Mouse (Mus musculus): ENCODE measurements around the gene Olfr205. TPM values are rescaled to one million over a fixed set of nuclear protein-coding genes. Genes with fewer than 3 reads are reported as not detected.

The Olfr205 gene
- polyA plus RNA-seq, 1 experiment from 2014 or later: not detected

Other genes starting within 250 kb of the Olfr205 start
- gene Olfr191, start 241.3 kb downstream of the Olfr205 start, polyA plus RNA-seq (2015; fragmentation: Nextera tagmentation; extraction: Ambion mirVana): not detected in 2 replicates
- not detected in 2 replicates for gene Olfr193, start 219.3 kb downstream of the Olfr205 start, polyA plus RNA-seq (2015; fragmentation: Nextera tagmentation; extraction: Ambion mirVana)
- not detected in 2 replicates for gene Olfr194, start 210.1 kb downstream of the Olfr205 start, polyA plus RNA-seq (2015; fragmentation: Nextera tagmentation; extraction: Ambion mirVana)
- gene Olfr195, start 184.1 kb downstream of the Olfr205 start, polyA plus RNA-seq (2015; fragmentation: Nextera tagmentation; extraction: Ambion mirVana): not detected in 2 replicates
- gene Olfr196, start 160.7 kb downstream of the Olfr205 start, polyA plus RNA-seq (2015; fragmentation: Nextera tagmentation; extraction: Ambion mirVana): not detected in 2 replicates
- not detected in 2 replicates for gene Olfr198, start 127.6 kb downstream of the Olfr205 start, polyA plus RNA-seq (2015; fragmentation: Nextera tagmentation; extraction: Ambion mirVana)
- not detected in 2 replicates for gene Olfr199, start 111.4 kb downstream of the Olfr205 start, polyA plus RNA-seq (2015; fragmentation: Nextera tagmentation; extraction: Ambion mirVana)
- 0.07 and 0.10 TPM in 2 replicates for gene Olfr201, start 58.5 kb downstream of the Olfr205 start, polyA plus RNA-seq (2015; fragmentation: Nextera tagmentation; extraction: Ambion mirVana)
- not detected in 2 replicates for gene Olfr202, start 44.3 kb downstream of the Olfr205 start, polyA plus RNA-seq (2015; fragmentation: Nextera tagmentation; extraction: Ambion mirVana)
- gene Olfr203, start 32.3 kb downstream of the Olfr205 start, polyA plus RNA-seq (2015; fragmentation: Nextera tagmentation; extraction: Ambion mirVana): not detected in 2 replicates
- not detected in 2 replicates for gene Olfr204, start 12.9 kb downstream of the Olfr205 start, polyA plus RNA-seq (2015; fragmentation: Nextera tagmentation; extraction: Ambion mirVana)
- gene Olfr206, start 18.1 kb upstream of the Olfr205 start, polyA plus RNA-seq (2015; fragmentation: Nextera tagmentation; extraction: Ambion mirVana): not detected in 2 replicates
- gene Olfr209, start 32.9 kb upstream of the Olfr205 start, polyA plus RNA-seq (2015; fragmentation: Nextera tagmentation; extraction: Ambion mirVana): not detected in 2 replicates
- gene Gabrr3, start 76.2 kb upstream of the Olfr205 start, polyA plus RNA-seq (2015; fragmentation: Nextera tagmentation; extraction: Ambion mirVana): not detected in 2 replicates
- 13.9 TPM in 2 replicates for gene Riox2, start 140.6 kb upstream of the Olfr205 start, polyA plus RNA-seq (2015; fragmentation: Nextera tagmentation; extraction: Ambion mirVana)

Data from liver, embryonic 15.5 days (tissue).